Mouse (Mus musculus) lung, embryonic 15.5 days (tissue): ENCODE results near the gene Grik1. TPM values are rescaled to one million over a fixed set of nuclear protein-coding genes. Genes with fewer than 3 reads are reported as not detected.

Source experiments
- ATAC-seq: fragments of 200-750 bp; cut with Nextera tagmentation; 2 replicates; pipeline ENCODE4 v1.8.0; 2017; ENCODE audit warnings: moderate number of reproducible peaks, borderline replicate concordance; ENCODE audit not compliant: low FRiP score, low TSS enrichment; ENCODE audit errors: extremely low read depth
- H3K27ac ChIP-seq: fragments of 300-500 bp; sonication (generic); 2 replicates; pipeline ENCODE4 v1.5.1; 2015; ENCODE audit warnings: moderate library complexity, mild to moderate bottlenecking, inconsistent platforms
- H3K27me3 ChIP-seq: fragments of 300-500 bp; sonication (generic); 2 replicates; pipeline ENCODE4 v1.6.1; 2015; ENCODE audit warnings: inconsistent platforms
- H3K36me3 ChIP-seq: fragments of 300-500 bp; sonication (generic); 2 replicates; pipeline ENCODE4 v1.6.1; 2015; ENCODE audit warnings: inconsistent platforms
- H3K4me1 ChIP-seq: fragments of 300-500 bp; sonication (generic); 2 replicates; pipeline ENCODE4 v1.6.1; 2015; ENCODE audit warnings: inconsistent platforms
- H3K4me2 ChIP-seq: fragments of 300-500 bp; sonication (generic); 2 replicates; pipeline ENCODE4 v1.6.1; 2015; ENCODE audit warnings: inconsistent platforms, mild to moderate bottlenecking, moderate library complexity
- H3K4me3 ChIP-seq: fragments of 300-500 bp; sonication (generic); 2 replicates; pipeline ENCODE4 v1.5.1; 2015; ENCODE audit warnings: mild to moderate bottlenecking, inconsistent platforms
- H3K9ac ChIP-seq: fragments of 300-500 bp; sonication (generic); 2 replicates; pipeline ENCODE4 v1.6.1; 2015; ENCODE audit warnings: inconsistent platforms
- H3K9me3 ChIP-seq: fragments of 300-500 bp; sonication (generic); 2 replicates; pipeline ENCODE4 v1.6.1; 2016; ENCODE audit warnings: inconsistent platforms
- WGBS: fragments of 180-500 bp; shearing (Covaris S2); methylation state at CpG from one replicate; pipeline ENCODE4 v1.1.7; 2015; 5-methylcytosine and 5-hydroxymethylcytosine counted together
- polyA plus RNA-seq: library from polyadenylated mRNA; unstranded; fragments of >200 nt; fragmentation: Nextera tagmentation; extraction: Ambion mirVana; gene quantifications from 2 replicates; pipeline ENCODE4 v1.2.1, GENCODE M21; 2015

Gene Grik1
- polyA plus RNA-seq, 1 experiment from 2014 or later = 0.46 TPM

- WGBS = 27% methylated on average over 3 of the region's 3 CpGs
Measured at GRCm38 (mm10) chr16:88221932-88222331, 68.1 kb downstream of the Grik1 start.

GRCm38 (mm10) chr16:88212531-88212930, 77.5 kb downstream of the Grik1 start:
- no peaks in the 10 kb centered on the region for H3K27me3 ChIP-seq
- no peaks in the 10 kb centered on the region for H3K9me3 ChIP-seq
- H3K4me1 ChIP-seq = no peaks in the 10 kb centered on the region
- H3K9ac ChIP-seq = no peak overlapping the region
- no peak overlapping the region for H3K27ac ChIP-seq
- no peaks in the 10 kb centered on the region for H3K36me3 ChIP-seq
- WGBS = 60% methylated on average over 5 of the region's 5 CpGs
- ATAC-seq = no peak
- H3K4me2 ChIP-seq = no peak overlapping the region
- no peak overlapping the region for H3K4me3 ChIP-seq

More at GRCm38 (mm10) chr16:88221932-88222331, 68.1 kb downstream of the Grik1 start:
- Histone ChIP-seq H3K27me3 (no peaks in the 10 kb centered on the region), H3K4me2 (no peak overlapping the region), H3K9ac (no peak overlapping the region), H3K9me3 (no peaks in the 10 kb centered on the region), H3K27ac (no peak overlapping the region), H3K4me3 (no peak overlapping the region), H3K4me1 (no peaks in the 10 kb centered on the region), H3K36me3 (no peaks in the 10 kb centered on the region)
- no peak for ATAC-seq

GRCm38 (mm10) chr16:88211852-88212251, 78.2 kb downstream of the Grik1 start:
- Histone ChIP-seq H3K4me1 (no peaks in the 10 kb centered on the region), H3K9ac (no peak overlapping the region), H3K9me3 (no peaks in the 10 kb centered on the region), H3K27me3 (no peaks in the 10 kb centered on the region), H3K27ac (no peak overlapping the region), H3K36me3 (no peaks in the 10 kb centered on the region), H3K4me2 (no peak overlapping the region), H3K4me3 (no peak overlapping the region)
- WGBS = 56% methylated on average over 8 of the region's 8 CpGs
- no peak for ATAC-seq

- no peaks in the 10 kb centered on the region for H3K9me3 ChIP-seq
- no peaks in the 10 kb centered on the region for H3K36me3 ChIP-seq
- no peak overlapping the region for H3K27ac ChIP-seq
- H3K4me3 ChIP-seq = no peak overlapping the region
- WGBS = 2% methylated on average over 5 of the region's 5 CpGs
- no peak for ATAC-seq
- no peaks in the 10 kb centered on the region for H3K4me1 ChIP-seq
- H3K9ac ChIP-seq = no peak overlapping the region
- no peak overlapping the region for H3K4me2 ChIP-seq
- H3K27me3 ChIP-seq = no peaks in the 10 kb centered on the region
Measured at GRCm38 (mm10) chr16:88204400-88204799, 85.7 kb downstream of the Grik1 start.

- H3K27me3 ChIP-seq = no peaks in the 10 kb centered on the region
- H3K9me3 ChIP-seq = no peaks in the 10 kb centered on the region
- no peak for ATAC-seq
- H3K4me3 ChIP-seq = no peak overlapping the region
- 80% methylated on average over 6 of the region's 6 CpGs for WGBS
- H3K4me2 ChIP-seq = no peak overlapping the region
- no peak overlapping the region for H3K9ac ChIP-seq
- H3K4me1 ChIP-seq = no peaks in the 10 kb centered on the region
- no peaks in the 10 kb centered on the region for H3K36me3 ChIP-seq
- no peak overlapping the region for H3K27ac ChIP-seq
Measured at GRCm38 (mm10) chr16:88203985-88204384, 86.1 kb downstream of the Grik1 start.

- Histone ChIP-seq H3K27me3 (no peaks in the 10 kb centered on the region), H3K36me3 (no peaks in the 10 kb centered on the region), H3K4me3 (no peak overlapping the region), H3K9ac (no peak overlapping the region), H3K27ac (no peak overlapping the region), H3K4me1 (no peaks in the 10 kb centered on the region), H3K4me2 (no peak overlapping the region), H3K9me3 (no peaks in the 10 kb centered on the region)
- no peak for ATAC-seq
- WGBS = 78% methylated on average over 6 of the region's 6 CpGs
Measured at GRCm38 (mm10) chr16:88187433-88188037, 102.5 kb downstream of the Grik1 start.

GRCm38 (mm10) chr16:88178813-88179212, 111.3 kb downstream of the Grik1 start:
- Histone ChIP-seq H3K9ac (no peak overlapping the region), H3K27ac (no peak overlapping the region), H3K27me3 (no peaks in the 10 kb centered on the region), H3K4me3 (no peak overlapping the region), H3K4me2 (no peak overlapping the region), H3K36me3 (no peaks in the 10 kb centered on the region), H3K9me3 (no peaks in the 10 kb centered on the region), H3K4me1 (no peaks in the 10 kb centered on the region)
- WGBS = 51% methylated on average over 6 of the region's 6 CpGs
- no peak for ATAC-seq

GRCm38 (mm10) chr16:88177364-88177763, 112.7 kb downstream of the Grik1 start:
- Histone ChIP-seq H3K4me3 (no peak overlapping the region), H3K27me3 (no peaks in the 10 kb centered on the region), H3K4me1 (no peaks in the 10 kb centered on the region), H3K4me2 (no peak overlapping the region), H3K36me3 (no peaks in the 10 kb centered on the region), H3K9ac (no peak overlapping the region), H3K27ac (no peak overlapping the region), H3K9me3 (no peaks in the 10 kb centered on the region)
- WGBS = 59% methylated on average over 3 of the region's 3 CpGs
- ATAC-seq = no peak

- H3K36me3 ChIP-seq = no peaks in the 10 kb centered on the region
- H3K27ac ChIP-seq = no peak overlapping the region
- no peak overlapping the region for H3K4me2 ChIP-seq
- H3K4me1 ChIP-seq = no peaks in the 10 kb centered on the region
- no peak overlapping the region for H3K4me3 ChIP-seq
- 83% methylated on average over 9 of the region's 9 CpGs for WGBS
- ATAC-seq = no peak
- no peaks in the 10 kb centered on the region for H3K9me3 ChIP-seq
- no peaks in the 10 kb centered on the region for H3K27me3 ChIP-seq
- H3K9ac ChIP-seq = no peak overlapping the region
Measured at GRCm38 (mm10) chr16:88174083-88174721, 115.9 kb downstream of the Grik1 start.

- H3K9me3 ChIP-seq = no peaks in the 10 kb centered on the region
- no peak overlapping the region for H3K4me2 ChIP-seq
- no peak overlapping the region for H3K9ac ChIP-seq
- no peak overlapping the region for H3K27ac ChIP-seq
- no peaks in the 10 kb centered on the region for H3K27me3 ChIP-seq
- no peaks in the 10 kb centered on the region for H3K36me3 ChIP-seq
- H3K4me1 ChIP-seq = no peaks in the 10 kb centered on the region
- no peak for ATAC-seq
- H3K4me3 ChIP-seq = no peak overlapping the region
Measured at GRCm38 (mm10) chr16:88166547-88166946, 123.5 kb downstream of the Grik1 start.

- ATAC-seq = no peak
- no peaks in the 10 kb centered on the region for H3K36me3 ChIP-seq
- no peaks in the 10 kb centered on the region for H3K27me3 ChIP-seq
- no peak overlapping the region for H3K4me2 ChIP-seq
- H3K9ac ChIP-seq = no peak overlapping the region
- H3K9me3 ChIP-seq = no peaks in the 10 kb centered on the region
- no peaks in the 10 kb centered on the region for H3K4me1 ChIP-seq
- H3K27ac ChIP-seq = no peak overlapping the region
- no peak overlapping the region for H3K4me3 ChIP-seq
- 43% methylated on average over 2 of the region's 2 CpGs for WGBS
Measured at GRCm38 (mm10) chr16:88142574-88142973, 147.5 kb downstream of the Grik1 start.

GRCm38 (mm10) chr16:88142136-88142535, 147.9 kb downstream of the Grik1 start:
- 59% methylated on average over 2 of the region's 2 CpGs for WGBS
- Histone ChIP-seq H3K36me3 (no peaks in the 10 kb centered on the region), H3K4me3 (no peak overlapping the region), H3K4me2 (no peak overlapping the region), H3K27me3 (no peaks in the 10 kb centered on the region), H3K9ac (no peak overlapping the region), H3K27ac (no peak overlapping the region), H3K9me3 (no peaks in the 10 kb centered on the region), H3K4me1 (no peaks in the 10 kb centered on the region)
- no peak for ATAC-seq
